Mouse (Mus musculus) heart, adult 2 months (tissue): ENCODE results near the gene Rnase1.
"Not testable (repeated sequence)": the region's sequence is repeated elsewhere in the genome, so short reads cannot be mapped to it uniquely, and the experiment has no call there.

Experiments
- CTCF ChIP-seq: fragments of 200-600 bp; IDR thresholded peaks from 2 replicates; pipeline ENCODE4 v1.8.1; 2022; ENCODE audit warnings: antibody characterized with exemption, mild to moderate bottlenecking, moderate library complexity
- EP300 ChIP-seq: fragments of 200-500 bp; IDR thresholded peaks from 2 replicates; pipeline ENCODE4 v1.6.1; 2011; ENCODE audit warnings: low read depth, low read length, control low read depth; ENCODE audit not compliant: insufficient read depth
- POLR2A ChIP-seq: fragments of 200-500 bp; IDR thresholded peaks from 2 replicates; pipeline ENCODE4 v1.6.1; 2011; ENCODE audit warnings: mild to moderate bottlenecking, low read depth, low read length, control low read depth; ENCODE audit not compliant: insufficient read depth

GRCm38 (mm10) chr14:51098300-51098699, 48.3 kb downstream of the Rnase1 start:
- not testable (repeated sequence) for TF ChIP-seq POLR2A, EP300
- TF ChIP-seq CTCF = peak; percentile 89
